Mouse (Mus musculus) testis, adult 2 months (tissue): Measurements from ENCODE around the gene Catsperg2.

Source experiments
- CTCF ChIP-seq: fragments of 200-500 bp; IDR thresholded peaks from 2 replicates; pipeline ENCODE4 v1.5.1; 2012; ENCODE audit warnings: low read depth, mild to moderate bottlenecking, inconsistent platforms, low read length, moderate library complexity; ENCODE audit not compliant: control insufficient read depth, insufficient read depth, insufficient replicate concordance
- POLR2A ChIP-seq: fragments of 200-500 bp; IDR thresholded peaks from 2 replicates; pipeline ENCODE4 v1.6.1; 2012; ENCODE audit warnings: low read depth, mild to moderate bottlenecking, inconsistent platforms, low read length, moderate library complexity; ENCODE audit not compliant: control insufficient read depth

GRCm38 (mm10) chr7:29681868-29682267 is 45.0 kb downstream of the Catsperg2 start:
- TF ChIP-seq CTCF (no peak), POLR2A (no peak)
